Mouse (Mus musculus) megakaryocyte, embryonic 14.5 days (primary cell): ENCODE data around the gene 1110059E24Rik. TPM values are rescaled to one million over a fixed set of nuclear protein-coding genes. Genes with fewer than 3 reads are reported as not detected.
"Not testable (repeated sequence)": the region's sequence is repeated elsewhere in the genome, so short reads cannot be mapped to it uniquely, and the experiment has no call there.

ENCODE experiments used
- H3K27me3 ChIP-seq: replicated peaks from 2 replicates; pipeline ENCODE3; 2012; ENCODE audit warnings: inconsistent platforms
- H3K36me3 ChIP-seq: replicated peaks from 2 replicates; pipeline ENCODE3; 2012; ENCODE audit warnings: low read length, inconsistent platforms, mixed read lengths
- H3K4me1 ChIP-seq: 2 replicates; pipeline ENCODE4 v1.6.1; 2012; ENCODE audit warnings: inconsistent platforms
- H3K4me3 ChIP-seq: replicated peaks from 2 replicates; pipeline ENCODE3; 2012; ENCODE audit warnings: moderate library complexity, mild to moderate bottlenecking, inconsistent platforms
- H3K9me3 ChIP-seq: 2 replicates; pipeline ENCODE4 v1.6.1; 2012; ENCODE audit warnings: inconsistent platforms
- FLI1 ChIP-seq: IDR thresholded peaks from 2 replicates; pipeline ENCODE4 v1.6.1; 2012; ENCODE audit warnings: low read length, inconsistent platforms, mixed read lengths
- GATA1 ChIP-seq: IDR thresholded peaks from 3 replicates; pipeline ENCODE4 v1.6.1; 2012; ENCODE audit warnings: mixed read lengths, low read length, inconsistent platforms, borderline replicate concordance
- polyA plus RNA-seq: library from polyadenylated mRNA; stranded (reverse); fragments of >175 nt; gene quantifications from 2 replicates; pipeline ENCODE4 v1.2.3, GENCODE M21; 2012; ENCODE audit warnings: low replicate concordance; ENCODE audit not compliant: insufficient read depth

The 1110059E24Rik gene
- polyA plus RNA-seq, 1 experiment, result not detected

GRCm38 (mm10) chr19:21601541-21602101 lies 51.2 kb downstream of the 1110059E24Rik start:
- peaks cover 36% of the 10 kb centered on the region for H3K4me1 ChIP-seq

GRCm38 (mm10) chr19:21598659-21599352 lies 54.0 kb downstream of the 1110059E24Rik start:
- Histone ChIP-seq H3K4me1 (peaks cover 17% of the 10 kb centered on the region), H3K27me3 (no peaks in the 10 kb centered on the region), H3K4me3 (no peak overlapping the region), H3K9me3 (no peaks in the 10 kb centered on the region), H3K36me3 (peaks cover 41% of the 10 kb centered on the region)
- TF ChIP-seq FLI1 (no peak), GATA1 (no peak)

More at GRCm38 (mm10) chr19:21601541-21602101, 51.2 kb downstream of the 1110059E24Rik start:
- H3K27me3 ChIP-seq, result no peaks in the 10 kb centered on the region
- H3K4me3 ChIP-seq, result no peak overlapping the region
- no peak for TF ChIP-seq FLI1
- TF ChIP-seq GATA1, result no peak
- peaks cover 25% of the 10 kb centered on the region for H3K36me3 ChIP-seq
- H3K9me3 ChIP-seq, result no peaks in the 10 kb centered on the region

- Histone ChIP-seq H3K36me3 (peaks cover 60% of the 10 kb centered on the region), H3K27me3 (no peaks in the 10 kb centered on the region), H3K4me1 (peaks cover 7% of the 10 kb centered on the region), H3K9me3 (peaks cover 6% of the 10 kb centered on the region; the same call in 1 of the 2 replicates), H3K4me3 (no peak overlapping the region)
- TF ChIP-seq GATA1 (no peak), FLI1 (no peak)
Measured at GRCm38 (mm10) chr19:21594676-21595075, 58.1 kb downstream of the 1110059E24Rik start.

- H3K27me3 ChIP-seq, H3K4me3 ChIP-seq, H3K9me3 ChIP-seq, H3K4me1 ChIP-seq: not testable (repeated sequence)
- peaks cover 56% of the 10 kb centered on the region for H3K36me3 ChIP-seq
Measured at GRCm38 (mm10) chr19:21592216-21592615, 60.6 kb downstream of the 1110059E24Rik start.

- TF ChIP-seq FLI1, result no peak
- no peak for TF ChIP-seq GATA1
- no peak overlapping the region for H3K4me3 ChIP-seq
- H3K27me3 ChIP-seq, result no peaks in the 10 kb centered on the region
- peaks cover 6% of the 10 kb centered on the region; the same call in 1 of the 2 replicates for H3K9me3 ChIP-seq
- peaks cover 38% of the 10 kb centered on the region for H3K36me3 ChIP-seq
- H3K4me1 ChIP-seq, result peaks cover 26% of the 10 kb centered on the region
Measured at GRCm38 (mm10) chr19:21589888-21590287, 62.9 kb downstream of the 1110059E24Rik start.

- TF ChIP-seq GATA1 (no peak), FLI1 (no peak)
Measured at GRCm38 (mm10) chr19:21587593-21587992, 65.2 kb downstream of the 1110059E24Rik start.

GRCm38 (mm10) chr19:21586546-21586945 lies 66.2 kb downstream of the 1110059E24Rik start:
- Histone ChIP-seq H3K4me1 (peaks cover 37% of the 10 kb centered on the region), H3K9me3 (peaks cover 4% of the 10 kb centered on the region; the same call in 1 of the 2 replicates), H3K4me3 (no peak overlapping the region), H3K36me3 (peaks cover 17% of the 10 kb centered on the region), H3K27me3 (no peaks in the 10 kb centered on the region)
- TF ChIP-seq FLI1 (no peak), GATA1 (no peak)

More at GRCm38 (mm10) chr19:21587593-21587992, 65.2 kb downstream of the 1110059E24Rik start:
- H3K36me3 ChIP-seq, result peaks cover 22% of the 10 kb centered on the region
- H3K9me3 ChIP-seq, result peaks cover 6% of the 10 kb centered on the region; the same call in 1 of the 2 replicates
- H3K4me1 ChIP-seq, result peaks cover 33% of the 10 kb centered on the region
- no peaks in the 10 kb centered on the region for H3K27me3 ChIP-seq
- H3K4me3 ChIP-seq, result no peak overlapping the region

- Histone ChIP-seq H3K4me1 (peaks cover 40% of the 10 kb centered on the region), H3K27me3 (no peaks in the 10 kb centered on the region), H3K4me3 (no peak overlapping the region), H3K9me3 (no peaks in the 10 kb centered on the region), H3K36me3 (peaks cover 10% of the 10 kb centered on the region)
- TF ChIP-seq GATA1 (no peak), FLI1 (no peak)
Measured at GRCm38 (mm10) chr19:21585868-21586267, 66.9 kb downstream of the 1110059E24Rik start.

- Histone ChIP-seq H3K9me3 (no peaks in the 10 kb centered on the region), H3K4me1 (peaks cover 50% of the 10 kb centered on the region), H3K4me3 (no peak overlapping the region), H3K36me3 (peaks cover 9% of the 10 kb centered on the region), H3K27me3 (peaks cover 3% of the 10 kb centered on the region)
- TF ChIP-seq GATA1, result no peak
- no peak for TF ChIP-seq FLI1
Measured at GRCm38 (mm10) chr19:21583986-21584385, 68.8 kb downstream of the 1110059E24Rik start.

GRCm38 (mm10) chr19:21583523-21583984 lies 69.2 kb downstream of the 1110059E24Rik start:
- no peak for TF ChIP-seq FLI1
- no peak for TF ChIP-seq GATA1
- Histone ChIP-seq H3K36me3 (peaks cover 8% of the 10 kb centered on the region), H3K4me1 (peaks cover 54% of the 10 kb centered on the region), H3K9me3 (no peaks in the 10 kb centered on the region), H3K4me3 (no peak overlapping the region), H3K27me3 (peaks cover 3% of the 10 kb centered on the region)
